Mouse (Mus musculus) cerebellum, adult 9-10 months (tissue): ENCODE measurements around the gene Rgs6.
A peak's percentile ranks its signal among the peaks of the same experiment; 100 is the strongest.

ENCODE experiments used
- DNase-seq: peaks from one replicate; pipeline ENCODE4 v3.0.0; 2022

Gene Rgs6

DNA sequence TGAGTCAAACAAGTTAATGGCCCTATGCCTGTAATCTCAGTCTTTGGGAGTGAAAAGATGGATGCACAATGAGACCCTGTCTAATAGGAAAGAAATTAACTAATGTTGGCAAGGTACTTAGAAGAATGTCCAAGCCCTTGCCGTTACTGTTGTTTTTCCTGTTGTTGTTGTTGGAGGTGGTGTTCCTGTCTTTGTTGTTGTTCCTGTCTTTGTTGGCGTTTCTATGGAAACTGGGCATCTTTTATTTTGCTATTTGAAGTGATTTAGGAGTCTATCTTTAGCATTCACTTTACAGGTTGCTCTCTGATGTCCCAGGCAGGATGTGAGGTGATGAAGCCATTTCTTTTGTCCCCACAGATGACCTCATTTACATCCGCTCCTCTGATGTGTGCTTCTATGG, 180.6 kb downstream of the Rgs6 start:
- DNase-seq: no peak

DNA sequence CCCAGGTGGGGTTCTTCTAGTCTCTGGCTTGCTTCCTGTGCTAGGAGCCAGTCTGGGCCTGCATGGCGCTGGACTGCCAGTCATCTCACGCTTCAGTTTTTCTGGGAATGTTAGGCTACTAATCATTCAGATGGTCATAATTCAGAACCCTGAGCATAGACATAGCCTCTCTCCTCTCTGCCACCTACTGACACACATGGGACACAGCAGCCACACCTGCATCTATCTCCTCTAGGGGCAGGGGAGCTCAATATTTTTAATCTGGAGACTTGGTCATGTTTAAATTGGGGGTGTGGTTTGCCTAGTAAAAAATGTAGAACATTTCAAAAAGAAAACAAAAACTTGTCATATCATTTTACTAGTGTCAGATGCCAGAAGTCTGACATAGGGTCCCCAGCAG, 184.1 kb downstream of the Rgs6 start:
- no peak for DNase-seq

DNA sequence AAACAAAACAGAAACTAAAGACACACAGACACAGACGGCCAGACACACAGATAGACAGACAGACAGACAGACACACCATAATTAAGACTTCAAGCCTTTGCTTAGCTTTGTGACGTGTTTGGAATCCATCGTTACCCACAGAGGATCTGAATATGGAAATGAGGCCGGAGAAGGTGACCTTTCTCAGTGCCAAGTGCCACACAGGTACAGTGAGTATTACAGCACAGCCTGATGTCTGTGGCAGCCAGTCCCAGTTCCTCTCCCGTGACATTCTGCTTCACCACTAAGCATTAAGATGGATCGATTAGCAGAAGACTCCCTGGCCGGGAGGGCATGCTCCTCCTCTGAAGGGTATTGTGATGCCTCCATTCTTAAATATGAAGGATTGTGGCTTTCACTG, 186.5 kb downstream of the Rgs6 start:
- no peak for DNase-seq

DNA sequence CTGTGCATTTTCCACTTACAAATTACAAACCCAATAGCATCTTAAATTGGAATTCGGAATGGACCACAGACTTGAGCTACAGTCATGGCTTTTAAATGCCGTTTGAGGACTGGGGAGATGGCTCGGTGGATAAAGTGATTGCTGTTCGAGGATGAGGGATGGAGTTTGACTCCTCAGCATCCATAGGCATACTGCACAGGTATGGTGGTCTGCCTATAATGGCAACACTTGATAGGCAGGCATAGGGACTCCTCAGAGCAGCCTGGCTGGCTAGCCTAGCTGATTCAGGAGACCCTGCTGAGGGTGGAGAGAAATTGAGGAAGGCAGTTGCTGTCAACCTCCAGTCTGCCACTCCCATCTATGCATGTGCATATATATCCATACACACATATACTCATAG, 188.6 kb downstream of the Rgs6 start:
- DNase-seq: no peak

DNA sequence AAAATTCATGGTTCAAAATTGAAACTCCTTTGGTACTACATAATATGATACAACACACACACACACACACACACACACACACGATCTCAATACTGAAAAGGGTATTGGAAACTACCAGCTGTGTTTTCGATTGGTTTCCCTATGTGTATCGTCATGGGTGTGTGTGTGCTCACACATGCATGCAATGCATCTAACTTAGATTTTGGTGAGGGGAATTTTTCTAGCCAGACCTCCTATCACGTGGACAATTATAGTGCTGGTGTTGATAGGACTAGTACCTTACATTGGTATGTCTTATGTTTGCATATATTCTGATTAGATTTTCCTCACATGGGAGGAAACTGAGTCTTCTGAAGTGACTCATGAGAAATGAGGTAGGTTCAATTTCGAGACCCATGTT, 192.8 kb downstream of the Rgs6 start:
- DNase-seq: no peak

DNA sequence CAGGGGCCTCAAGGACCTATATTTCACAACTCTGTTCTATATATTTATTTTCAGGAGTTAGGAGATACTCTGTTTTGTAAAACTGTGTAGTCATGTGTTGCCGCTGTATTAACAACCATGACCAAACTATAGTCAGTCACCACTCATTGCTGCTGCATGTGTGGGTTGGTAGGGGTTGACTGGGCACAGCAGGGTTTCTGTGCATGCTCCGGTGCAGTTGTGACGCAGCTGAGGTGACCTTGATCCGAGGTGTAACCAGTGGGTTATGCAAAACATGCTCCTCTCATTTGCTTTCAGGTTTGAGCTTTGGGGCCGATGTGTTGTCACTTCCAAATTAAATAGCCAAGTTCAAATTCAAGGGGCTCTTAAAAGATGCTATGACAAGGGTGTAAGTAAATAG, 193.3 kb downstream of the Rgs6 start:
- DNase-seq: no peak

DNA sequence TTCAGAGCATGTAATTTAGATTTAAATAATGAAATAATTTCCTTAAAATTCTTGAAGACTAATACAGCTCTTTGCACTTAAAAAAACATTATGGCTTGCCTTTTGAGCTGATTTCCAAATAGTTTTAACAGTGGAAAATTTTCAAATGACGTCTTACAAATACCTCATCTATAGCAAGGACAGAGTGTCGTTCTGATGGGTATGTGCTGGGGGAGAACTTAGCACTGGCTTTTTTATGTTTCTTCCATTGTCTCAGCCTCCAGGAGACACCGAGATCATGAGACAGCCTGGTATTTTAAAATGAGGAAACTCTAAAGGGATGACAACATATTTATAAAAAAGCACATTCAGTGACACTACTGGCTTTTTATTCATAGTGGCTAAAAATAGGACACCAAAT, 204.0 kb downstream of the Rgs6 start:
- no peak for DNase-seq

DNA sequence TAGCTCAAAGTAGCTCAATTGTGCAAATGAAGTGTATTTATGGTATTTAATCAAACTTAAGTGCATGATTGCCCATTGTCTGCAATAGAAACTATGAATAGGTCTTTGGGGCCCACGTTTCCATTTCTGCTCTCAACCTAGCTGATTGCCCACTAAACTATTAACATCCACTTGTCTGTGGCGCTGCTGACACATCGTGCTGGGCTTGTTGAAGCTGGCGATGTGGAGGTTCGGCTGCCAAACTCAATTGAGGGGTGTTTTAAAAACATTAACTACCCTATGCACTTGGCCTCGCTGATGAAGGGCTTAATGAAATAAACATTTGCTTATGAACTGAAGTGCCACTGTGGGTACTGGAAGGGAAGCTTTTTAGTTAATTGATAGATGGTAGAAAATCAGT, 211.8 kb downstream of the Rgs6 start:
- DNase-seq: no peak

DNA sequence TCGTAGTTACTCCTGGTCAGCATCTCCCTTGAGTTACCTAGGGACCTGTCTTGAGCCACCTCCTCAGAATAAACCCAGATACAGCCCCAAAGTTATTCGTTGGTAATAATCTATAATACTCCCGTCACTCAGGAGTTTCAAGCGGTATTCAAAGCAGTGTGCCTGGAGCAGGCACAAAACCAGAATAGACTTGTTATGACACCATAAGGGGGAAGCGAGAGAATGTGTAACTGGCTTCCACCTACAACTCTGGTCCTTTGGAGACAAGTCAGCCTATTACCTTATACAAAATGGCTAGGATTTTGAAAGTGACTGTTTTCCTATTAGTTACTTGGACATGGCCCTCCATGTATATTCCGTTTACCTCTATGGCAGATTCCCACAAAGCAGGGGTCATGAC, 213.6 kb downstream of the Rgs6 start:
- no peak for DNase-seq

DNA sequence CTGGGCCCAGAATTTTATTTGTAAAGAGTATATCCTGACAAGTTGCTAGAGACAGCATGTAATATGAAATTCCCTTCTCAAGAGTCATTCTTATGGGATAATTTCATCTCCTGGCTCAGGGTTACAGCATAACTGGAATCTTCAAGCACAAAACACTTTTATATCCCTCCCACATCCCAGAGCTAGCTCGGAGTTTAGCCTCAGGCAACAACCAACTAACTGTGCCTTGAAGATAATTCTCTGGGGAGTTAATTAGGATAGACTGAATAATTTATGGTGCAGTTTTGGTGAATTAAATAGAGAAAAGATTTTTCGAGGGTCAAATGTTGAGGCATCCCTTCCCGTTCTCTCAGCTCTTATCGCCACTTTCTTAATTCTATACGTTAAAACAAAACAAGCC, 214.6 kb downstream of the Rgs6 start:
- DNase-seq: no peak

DNA sequence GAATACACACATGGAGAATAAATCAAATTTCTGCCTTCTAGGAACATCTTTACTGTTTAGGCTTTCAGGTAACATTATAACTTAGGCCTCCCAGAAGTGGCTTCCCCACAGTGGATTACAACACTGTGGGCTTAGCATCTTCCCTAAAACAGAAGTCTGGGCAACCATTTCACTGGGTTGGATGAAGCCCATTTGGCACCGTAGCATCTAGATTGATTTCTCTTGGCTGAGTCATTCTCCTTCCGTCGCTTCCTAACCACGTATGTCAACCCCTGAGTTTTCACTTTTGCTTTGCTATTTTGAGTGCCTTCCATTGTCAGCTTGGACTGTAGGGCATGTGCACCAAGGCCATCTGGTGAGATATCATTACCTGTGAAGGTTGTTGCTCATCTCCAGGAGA, 217.1 kb downstream of the Rgs6 start:
- DNase-seq: no peak

DNA sequence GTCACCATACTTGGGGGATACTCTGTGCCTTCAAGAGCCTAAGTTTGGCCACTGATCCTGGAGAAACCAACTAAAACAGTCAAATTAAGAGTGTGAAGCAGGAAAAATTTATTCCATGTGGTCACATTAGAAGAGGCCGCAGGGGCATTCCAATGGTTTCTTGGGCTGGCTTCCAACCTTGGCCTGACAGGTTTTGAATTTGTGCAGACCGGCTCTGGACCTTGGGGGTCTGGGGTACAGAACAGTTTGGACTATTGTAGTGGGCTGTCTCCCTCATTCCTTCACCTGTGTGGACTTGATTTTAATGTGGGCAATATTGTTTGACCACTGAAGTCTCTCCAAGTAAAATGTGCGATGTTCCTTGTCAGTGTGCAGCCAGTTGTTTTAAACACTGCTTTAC, 222.5 kb downstream of the Rgs6 start:
- DNase-seq: no peak

DNA sequence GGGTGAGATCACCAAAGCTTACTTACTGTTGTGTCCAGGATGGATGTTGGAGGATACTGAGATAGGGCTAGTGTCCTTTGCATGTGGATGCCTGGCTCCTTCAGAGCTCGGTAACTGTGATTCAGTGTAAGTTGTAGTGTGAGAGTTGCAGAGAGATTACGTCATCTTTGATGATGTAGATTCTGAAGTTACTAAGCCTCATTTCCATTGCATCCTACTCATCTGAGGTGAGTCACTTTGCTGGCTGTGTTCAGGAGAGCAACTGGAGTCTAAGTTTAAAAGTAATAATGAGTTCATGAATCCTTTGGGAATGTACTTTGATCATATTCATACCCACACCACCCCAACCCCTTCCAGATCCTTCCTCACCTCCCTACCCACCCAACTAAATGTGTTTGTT, 227.9 kb downstream of the Rgs6 start:
- no peak for DNase-seq

DNA sequence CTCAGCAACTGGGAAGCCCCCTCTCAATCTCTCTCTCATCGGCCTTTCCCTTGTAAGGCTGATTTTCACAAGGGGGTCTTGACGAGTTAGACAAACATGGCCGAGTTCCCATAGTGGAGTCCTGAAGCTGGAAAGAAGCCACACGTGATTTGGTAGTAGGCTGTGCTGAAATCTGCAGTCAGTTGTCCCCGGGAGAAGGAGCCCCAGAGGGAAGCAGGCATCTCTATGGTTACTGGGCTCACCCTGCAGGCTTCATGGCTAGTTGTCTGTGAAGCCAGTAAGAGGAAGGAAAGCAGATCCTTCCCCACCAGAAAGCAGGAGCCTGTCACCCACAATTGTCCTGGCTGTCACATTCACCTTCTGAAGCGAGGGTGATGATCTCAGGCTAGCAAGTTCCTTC, 231.2 kb downstream of the Rgs6 start:
- no peak for DNase-seq

DNA sequence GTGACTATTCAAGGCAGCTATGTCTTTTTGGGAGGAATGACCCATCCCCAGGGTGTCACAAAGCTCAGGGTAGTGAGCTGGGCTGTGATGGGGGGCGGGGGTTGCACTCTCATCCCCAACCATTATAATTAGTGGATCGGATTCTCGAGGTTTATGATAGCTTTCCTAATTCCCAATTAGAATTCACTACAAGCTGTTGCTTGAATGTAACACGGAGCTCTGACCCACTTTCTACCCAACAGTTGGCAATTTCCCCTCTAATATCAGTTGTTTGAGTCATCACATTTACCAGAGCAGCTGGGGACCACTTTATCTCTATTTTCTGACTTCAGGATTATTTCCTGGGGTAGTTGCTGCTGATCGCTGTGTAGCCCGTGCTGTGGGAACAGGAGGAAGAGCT, 231.9 kb downstream of the Rgs6 start:
- no peak for DNase-seq

DNA sequence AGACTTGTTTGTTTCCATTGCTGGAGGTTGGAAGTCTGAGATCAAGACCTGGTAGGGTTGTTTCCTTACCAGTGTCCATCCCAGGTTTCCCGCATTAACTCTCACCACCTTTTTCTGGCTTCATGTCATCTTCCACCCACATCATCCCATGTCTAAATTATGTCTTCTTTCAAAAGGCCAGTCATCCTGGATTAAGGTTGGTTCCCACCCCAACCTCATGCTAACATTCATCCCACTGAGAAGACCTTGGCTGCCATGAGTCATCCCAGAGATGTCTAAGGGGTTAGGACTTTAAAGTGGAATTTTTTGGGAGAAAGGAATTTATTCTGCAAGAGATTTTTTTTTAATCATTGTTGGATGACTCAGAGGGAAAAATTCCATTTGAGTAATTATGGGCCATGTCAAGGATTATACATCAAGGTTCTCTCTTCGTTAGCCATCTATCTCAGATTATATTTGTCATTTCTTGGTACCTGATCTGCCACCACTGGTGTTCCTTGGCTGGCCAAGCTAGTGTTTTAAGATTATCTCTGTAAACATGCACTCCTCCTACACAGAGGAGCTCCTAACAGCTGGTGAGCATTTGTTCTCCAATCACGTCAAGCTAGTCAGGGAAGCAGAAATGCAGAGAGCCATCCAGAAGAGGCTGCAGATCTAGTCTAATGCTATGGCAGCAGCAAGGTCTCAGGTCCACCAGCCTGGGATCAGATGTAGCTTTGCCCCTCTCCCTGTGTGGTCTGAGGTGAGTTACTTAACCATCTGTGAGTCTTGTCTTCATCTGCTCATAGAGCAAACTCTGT, 234.9 kb downstream of the Rgs6 start:
- no peak for DNase-seq

DNA sequence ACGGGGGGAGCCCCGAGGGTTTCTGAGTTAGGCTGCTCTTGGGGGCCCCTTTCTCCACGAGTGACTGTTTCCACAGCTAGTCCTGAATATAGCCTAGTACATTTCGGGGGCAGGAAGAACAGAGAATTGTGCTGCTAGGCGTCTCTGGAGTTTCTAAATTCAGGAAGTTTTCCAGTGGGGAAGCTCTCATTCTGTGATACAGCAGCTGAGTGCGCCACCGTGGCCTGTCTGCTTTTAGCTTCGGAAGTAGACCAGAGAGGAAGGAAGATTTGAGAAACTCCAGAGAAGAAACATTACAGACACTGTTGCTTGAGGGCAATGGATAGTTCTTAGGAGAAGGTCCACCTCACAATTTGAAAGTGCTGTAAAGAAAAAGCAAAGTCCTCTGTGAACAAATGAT, 242.2 kb downstream of the Rgs6 start:
- DNase-seq: no peak

DNA sequence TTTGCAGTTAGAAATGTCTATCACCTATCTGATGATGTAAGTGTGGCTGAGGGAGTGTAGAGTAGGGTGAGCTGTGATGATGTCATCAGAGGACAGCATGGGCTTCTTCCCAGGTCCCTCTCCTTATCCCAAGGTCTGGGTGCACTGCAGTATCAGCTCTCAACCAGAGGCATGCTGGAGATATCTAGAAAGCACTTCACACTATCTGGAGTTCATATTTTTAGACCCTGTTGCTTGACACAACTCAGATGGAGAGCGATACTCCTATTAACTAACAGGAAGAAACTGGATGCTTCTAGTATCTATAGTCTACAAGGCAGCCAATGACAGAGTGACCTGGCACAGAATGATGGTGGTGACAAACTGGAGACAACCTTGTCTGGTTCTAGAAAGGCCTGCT, 250.5 kb downstream of the Rgs6 start:
- no peak for DNase-seq

DNA sequence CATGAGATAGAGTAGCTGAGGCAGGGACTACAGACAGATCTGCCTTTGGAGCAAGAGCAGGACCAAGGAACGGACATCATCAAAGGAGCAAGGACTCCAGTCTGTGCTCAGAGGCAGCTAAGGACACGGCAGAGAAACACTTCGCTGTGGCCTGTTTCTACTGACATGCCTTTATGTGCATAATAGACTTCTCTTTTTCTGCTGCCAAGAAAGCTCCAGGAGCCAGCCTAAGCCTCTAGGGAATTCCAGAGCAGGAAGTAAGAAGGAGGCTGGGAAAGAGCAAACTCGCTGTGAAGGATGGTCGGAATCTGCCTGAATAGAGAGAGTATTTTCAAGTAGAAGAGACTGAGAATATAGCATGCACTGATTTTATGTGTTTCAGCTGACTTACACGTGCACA, 253.5 kb downstream of the Rgs6 start:
- no peak for DNase-seq

DNA sequence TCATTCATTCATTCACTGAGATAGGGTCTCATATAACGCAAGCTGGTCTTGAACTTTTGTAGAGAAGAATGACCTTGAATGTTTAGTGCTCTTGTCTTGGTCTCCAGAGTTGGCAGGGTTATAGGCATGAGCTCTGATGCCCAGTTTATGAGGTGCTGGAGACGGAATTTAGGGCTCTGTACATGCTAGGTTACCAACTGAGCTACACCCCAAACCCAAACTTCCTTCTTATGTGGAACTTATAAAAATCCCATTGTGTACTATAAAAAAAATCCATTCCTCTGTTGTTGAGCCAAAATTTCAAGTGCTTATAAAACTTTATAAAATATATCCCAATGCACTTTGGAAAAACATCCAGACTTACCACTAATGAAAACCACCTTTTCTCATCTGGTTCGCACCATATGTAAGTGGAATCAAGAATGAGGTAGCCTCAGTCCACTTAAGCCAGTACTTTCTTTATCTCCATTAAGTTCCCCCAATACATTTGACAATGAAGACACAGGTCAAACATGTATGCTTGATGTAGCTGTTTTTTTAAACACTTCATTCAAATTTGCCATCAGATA, 260.3 kb downstream of the Rgs6 start:
- DNase-seq: no peak

DNA sequence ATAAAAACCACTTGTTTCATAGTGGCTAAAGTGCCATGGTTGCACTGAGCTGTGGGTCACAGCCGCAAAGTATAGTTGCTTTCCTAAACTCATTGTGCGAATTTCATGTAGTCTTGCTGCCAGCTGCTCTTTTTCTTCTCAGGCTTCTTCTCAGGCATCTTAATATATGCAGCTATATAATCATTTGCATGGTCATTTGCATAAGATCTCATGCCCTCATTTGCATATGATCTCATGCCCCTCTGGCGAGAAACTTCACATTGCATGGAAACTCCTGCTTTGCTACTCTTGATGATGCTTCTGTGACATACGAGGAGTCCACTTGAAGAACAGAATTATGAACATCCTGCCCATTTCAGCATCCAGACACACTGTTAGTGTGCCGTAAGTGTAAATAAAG, 266.8 kb downstream of the Rgs6 start:
- no peak for DNase-seq

DNA sequence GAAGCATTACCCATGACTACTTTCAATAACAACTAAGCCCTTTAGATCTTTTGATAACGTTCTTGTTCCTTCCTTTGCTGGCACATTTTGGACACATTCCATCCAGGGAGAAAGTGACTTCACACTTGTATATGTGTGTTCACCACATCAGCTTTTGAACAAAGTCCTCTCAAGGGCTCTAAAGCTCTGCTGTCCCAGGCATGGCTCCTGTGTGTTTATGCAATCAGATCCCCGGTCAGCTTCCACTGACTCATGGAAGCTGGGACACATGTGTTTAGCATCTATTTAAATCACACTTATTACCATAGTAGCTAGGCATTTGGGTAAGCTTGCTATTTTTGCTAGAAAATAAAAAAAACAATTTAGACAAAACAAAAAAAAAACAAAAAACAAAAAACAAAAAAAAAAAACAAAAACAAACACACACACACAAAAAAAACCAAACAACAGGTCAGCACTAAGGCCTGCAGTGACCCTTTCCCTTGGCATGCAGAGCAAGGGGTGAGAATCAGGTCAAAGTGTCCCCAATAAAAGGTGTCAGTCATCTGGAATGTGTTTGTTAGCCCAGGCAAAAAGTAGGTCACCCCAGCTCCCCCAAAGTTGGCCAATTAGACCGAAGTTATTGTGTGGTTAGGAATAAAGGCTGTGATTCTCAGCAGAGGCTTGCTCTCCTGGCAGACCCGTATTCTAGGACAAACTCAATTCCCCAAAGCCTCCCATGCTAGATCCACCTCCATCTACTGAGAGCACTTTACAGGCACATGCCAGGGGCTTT, 267.4 kb downstream of the Rgs6 start:
- peak; percentile 8 for DNase-seq

DNA sequence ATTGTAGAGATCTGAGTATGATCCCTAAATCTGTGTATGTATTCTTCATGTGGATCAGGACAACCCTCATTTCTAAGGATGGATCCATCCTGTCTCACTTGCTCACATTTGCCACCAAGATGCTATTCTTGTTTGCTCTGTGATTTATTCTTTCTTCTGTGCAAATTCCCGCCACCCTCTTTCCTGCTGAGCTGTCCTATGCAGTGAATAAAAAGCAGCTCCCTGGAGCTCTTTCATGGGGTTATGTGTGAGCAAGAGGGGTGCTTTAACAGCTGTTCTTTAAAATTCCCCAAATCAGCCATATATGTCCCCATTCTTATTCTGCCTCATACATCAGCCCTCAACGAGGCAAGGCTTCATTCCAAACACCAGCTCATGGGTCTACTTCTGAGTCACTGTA, 277.6 kb downstream of the Rgs6 start:
- no peak for DNase-seq

DNA sequence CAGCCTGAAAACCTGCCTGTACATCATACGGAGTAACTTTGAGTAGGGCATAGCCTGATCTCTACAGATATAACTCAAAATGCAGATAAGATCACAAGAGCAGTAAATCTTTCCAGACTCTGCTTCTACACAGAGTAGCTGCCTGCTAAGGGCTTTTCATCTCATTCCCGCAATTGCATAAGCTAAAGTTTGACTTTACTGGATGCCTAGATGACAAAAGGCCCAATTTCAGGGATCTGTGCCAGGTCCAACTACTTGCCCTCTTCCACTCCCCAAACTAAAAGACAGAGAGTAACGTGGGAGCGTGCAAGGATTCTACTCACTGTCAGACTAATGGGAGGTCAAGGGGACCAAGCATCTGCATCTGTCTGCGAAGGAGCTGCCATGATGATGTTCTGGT, 292.6 kb downstream of the Rgs6 start:
- no peak for DNase-seq
